Mouse (Mus musculus) testis, adult 2 months (tissue): ENCODE measurements around the gene Acsl6.

Experiments
- CTCF ChIP-seq: fragments of 200-500 bp; IDR thresholded peaks from 2 replicates; pipeline ENCODE4 v1.5.1; 2012; ENCODE audit warnings: low read depth, mild to moderate bottlenecking, inconsistent platforms, low read length, moderate library complexity; ENCODE audit not compliant: control insufficient read depth, insufficient read depth, insufficient replicate concordance
- POLR2A ChIP-seq: fragments of 200-500 bp; IDR thresholded peaks from 2 replicates; pipeline ENCODE4 v1.6.1; 2012; ENCODE audit warnings: low read depth, mild to moderate bottlenecking, inconsistent platforms, low read length, moderate library complexity; ENCODE audit not compliant: control insufficient read depth

DNA sequence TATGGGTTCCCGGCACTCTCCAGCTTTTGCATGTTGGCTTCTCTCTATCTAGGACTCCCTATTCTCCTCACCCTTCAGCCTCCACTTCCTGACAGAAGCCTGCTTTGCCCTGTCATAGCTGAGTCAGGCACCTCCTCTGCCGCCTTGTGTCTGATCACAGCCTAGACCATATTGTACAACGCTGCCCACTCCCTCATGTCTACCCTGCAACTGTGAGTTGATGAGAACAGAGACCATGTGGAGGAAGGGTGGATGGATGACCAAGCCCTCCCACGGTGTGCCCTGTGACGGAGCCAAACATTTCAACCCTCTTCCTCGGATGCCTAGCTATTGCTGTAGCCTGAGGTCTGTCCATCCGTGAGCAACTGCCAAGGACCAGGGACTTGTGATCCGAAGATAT is 13.8 kb downstream of the Acsl6 start:
- TF ChIP-seq POLR2A, result no peak
- TF ChIP-seq CTCF, result no peak
